Mouse (Mus musculus) duodenum, adult 2 months (tissue): Measurements from ENCODE around the gene Pgm5. TPM values are rescaled to one million over a fixed set of nuclear protein-coding genes. Genes with fewer than 3 reads are reported as not detected.

Experiments used
- polyA plus RNA-seq: library from polyadenylated mRNA; depleted of rRNA; stranded (reverse); fragments of >200 nt; gene quantifications from 2 replicates; pipeline ENCODE4 v1.2.3, GENCODE M21; 2012; ENCODE audit warnings: low replicate concordance; rRNA removed

Pgm5 gene
- polyA plus RNA-seq: 10.3 and 12.3 TPM in 2 replicates

GRCm38 (mm10) chr19:24861612-24862451 is at the start of gene Pgm5:
Pgm5 (minus strand) TSS chr19:24861855.

GRCm38 (mm10) chr19:24900581-24901220 is 39.0 kb upstream of the Pgm5 start, which contains the start of gene Foxd4:
Foxd4 (minus strand) TSS chr19:24901197.

GRCm38 (mm10) chr19:24875129-24875870 is 13.6 kb upstream of the Pgm5 start, which contains the start of gene Gm10053:
Gm10053 (plus strand) TSS chr19:24875686.

DNA sequence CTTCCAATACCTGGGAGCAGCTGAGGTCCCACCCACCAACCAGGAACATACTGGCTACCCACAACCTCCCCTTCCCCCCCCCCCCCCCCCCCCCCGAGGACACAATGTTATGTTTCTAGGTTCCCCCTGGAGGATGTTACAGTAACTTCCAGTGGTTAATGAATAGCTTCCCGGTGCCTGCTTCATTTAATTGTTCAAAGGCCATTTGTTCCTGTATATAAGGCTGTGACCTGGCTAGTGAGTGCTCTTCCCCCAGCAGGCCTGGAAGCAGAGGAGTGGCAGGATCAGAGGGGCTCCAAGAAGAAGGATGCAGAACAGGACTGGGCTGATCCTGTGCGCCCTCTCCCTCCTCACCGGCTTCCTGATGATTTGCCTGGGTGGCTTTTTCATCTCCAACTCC is 187.9 kb downstream of the Pgm5 start, which contains the start of gene Tmem252:
Tmem252 (plus strand) TSS at position 247 of the 400 bp plus-strand sequence.

Other genes starting within 250 kb of the Pgm5 start
- 3.4 and 8.3 TPM in 2 replicates for gene Tmem252, start 187.8 kb downstream of the Pgm5 start, polyA plus RNA-seq
- gene Gm10053, start 13.8 kb upstream of the Pgm5 start, polyA plus RNA-seq: 2.6 and 5.9 TPM in 2 replicates
- gene Foxd4, start 39.3 kb upstream of the Pgm5 start, polyA plus RNA-seq: not detected in 2 replicates
- 0.05 and 0.65 TPM in 2 replicates for gene Cbwd1, start 99.8 kb upstream of the Pgm5 start, polyA plus RNA-seq
- 9.1 and 13.0 TPM in 2 replicates for gene Dock8, start 137.7 kb upstream of the Pgm5 start, polyA plus RNA-seq